Mouse (Mus musculus) small intestine, adult 2 months (tissue): ENCODE measurements around the gene Jph4.

Source experiments
- CTCF ChIP-seq: fragments of 200-500 bp; IDR thresholded peaks from 2 replicates; pipeline ENCODE4 v1.5.1; 2012; ENCODE audit warnings: low read depth, mild to moderate bottlenecking, control low read depth, inconsistent platforms, low read length, moderate library complexity, mixed read lengths; ENCODE audit not compliant: insufficient replicate concordance, insufficient read length; ENCODE audit errors: extremely low read depth
- POLR2A ChIP-seq: fragments of 200-500 bp; IDR thresholded peaks from 2 replicates; pipeline ENCODE4 v1.6.1; 2012; ENCODE audit warnings: low read depth, mild to moderate bottlenecking, control low read depth, inconsistent platforms, low read length, moderate library complexity

GRCm38 (mm10) chr14:55139313-55139712 lies 22.6 kb upstream of the Jph4 start:
- TF ChIP-seq POLR2A: no peak
- no peak for TF ChIP-seq CTCF
